Mouse (Mus musculus): Measurements from ENCODE around the gene Pdia2. TPM values are rescaled to one million over a fixed set of nuclear protein-coding genes. Genes with fewer than 3 reads are reported as not detected.
A peak's percentile ranks its signal among the peaks of the same experiment; 100 is the strongest.
"Not testable (repeated sequence)": the region's sequence is repeated elsewhere in the genome, so short reads cannot be mapped to it uniquely, and the experiment has no call there.

The Pdia2 gene
- total RNA-seq, 2 experiments from 2014 or later: 1.4 to 2.2 TPM

DNA sequence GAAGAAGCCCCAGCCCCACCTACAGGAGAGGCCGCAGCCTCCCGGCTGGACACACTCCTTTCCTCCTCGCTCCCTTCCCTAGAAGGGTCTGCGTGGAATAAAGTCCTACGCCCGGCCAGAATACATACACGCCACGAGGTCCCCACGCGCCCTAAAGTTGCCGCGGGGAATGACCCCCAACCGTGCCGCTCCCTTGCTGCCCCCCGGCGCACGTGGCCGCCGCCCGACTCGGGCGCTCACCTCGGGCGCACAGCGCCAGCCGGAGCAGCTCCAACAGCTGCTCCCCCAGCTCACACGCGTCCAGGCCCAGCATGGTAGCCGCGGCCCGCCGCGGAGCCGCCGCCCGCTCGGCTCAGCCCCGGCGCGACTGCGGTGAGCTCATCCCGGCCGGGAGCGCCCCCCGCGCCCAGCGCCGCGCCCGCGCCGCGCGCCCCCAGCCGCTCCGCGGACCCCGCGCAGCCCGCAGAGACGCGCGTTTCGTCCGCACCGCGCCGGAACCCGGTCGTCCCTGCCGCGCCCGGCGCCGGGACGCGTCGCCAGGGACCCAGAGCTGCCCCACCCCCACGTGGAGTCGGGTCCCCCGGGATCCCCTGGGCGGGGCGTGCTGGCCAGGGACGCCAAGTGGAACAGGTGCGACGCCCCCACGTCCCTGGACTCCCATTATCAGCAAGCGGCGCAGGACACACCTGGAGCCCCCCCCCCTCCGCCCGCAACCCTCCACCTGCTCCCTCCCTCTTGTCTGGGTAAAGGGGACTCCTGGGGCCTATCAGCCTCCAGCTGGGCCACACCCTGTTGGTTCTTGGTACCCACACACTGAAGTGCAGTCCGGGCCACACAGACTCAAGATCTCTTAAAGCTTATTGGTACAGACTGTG, 2.2 kb upstream of the Pdia2 start:
- DNase-seq: peak; percentile 55

GRCm38 (mm10) chr17:26192481-26193190, 6.3 kb downstream of the Pdia2 start:
- no peak for DNase-seq

DNA sequence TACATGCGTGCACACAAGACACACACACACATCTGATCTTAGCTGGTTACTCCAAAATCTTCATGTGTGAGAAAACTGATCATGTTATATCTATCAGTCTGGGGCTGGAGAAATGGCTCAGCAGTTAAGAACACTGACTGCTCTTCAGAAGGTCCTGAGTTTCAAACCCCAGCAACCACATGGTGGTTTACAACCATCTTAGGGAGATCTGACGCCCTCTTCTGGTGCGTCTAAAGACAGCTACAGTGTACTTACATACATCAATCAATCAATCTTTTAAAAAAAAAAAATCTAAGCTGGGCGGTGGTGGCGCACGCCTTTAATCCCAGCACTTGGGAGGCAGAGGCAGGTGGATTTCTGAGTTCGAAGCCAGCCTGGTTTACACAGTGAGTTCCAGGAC, 7.4 kb downstream of the Pdia2 start:
- DNase-seq: not testable (repeated sequence)

DNA sequence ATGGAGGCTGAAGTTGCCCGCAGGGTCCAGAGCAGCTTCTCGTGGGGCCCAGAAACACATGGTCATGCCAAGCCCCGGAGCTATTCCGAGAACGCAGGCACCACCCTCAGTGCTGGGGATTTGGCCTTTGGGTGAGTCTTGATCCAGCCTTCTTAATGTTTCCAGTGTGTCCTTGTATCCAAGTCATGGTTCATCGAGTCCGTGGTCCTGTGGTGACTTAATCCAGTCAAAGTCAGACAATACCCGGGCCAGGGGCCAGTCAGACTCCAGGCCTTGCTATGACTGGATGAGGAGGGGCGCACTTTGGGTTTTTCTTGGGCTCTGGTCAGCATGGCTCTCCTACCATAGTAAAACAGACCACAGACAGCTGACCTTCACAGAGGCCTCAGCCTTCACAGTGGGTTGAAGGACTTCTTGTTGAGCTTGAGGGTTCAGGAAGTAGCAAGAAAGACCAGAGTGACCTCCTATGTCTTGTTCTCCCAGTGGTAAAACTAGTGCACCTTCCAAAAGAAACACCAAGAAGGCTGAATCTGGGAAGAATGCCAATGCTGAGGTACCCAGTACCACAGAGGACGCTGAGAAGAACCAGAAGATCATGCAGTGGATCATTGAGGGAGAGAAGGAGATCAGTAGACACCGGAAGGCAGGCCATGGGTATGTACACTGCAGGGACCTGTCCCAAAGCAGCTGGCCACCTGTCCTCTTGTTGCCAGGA, 10.6 kb downstream of the Pdia2 start:
- no peak for DNase-seq

GRCm38 (mm10) chr17:26187592-26187991, 11.3 kb downstream of the Pdia2 start:
- DNase-seq: no peak

DNA sequence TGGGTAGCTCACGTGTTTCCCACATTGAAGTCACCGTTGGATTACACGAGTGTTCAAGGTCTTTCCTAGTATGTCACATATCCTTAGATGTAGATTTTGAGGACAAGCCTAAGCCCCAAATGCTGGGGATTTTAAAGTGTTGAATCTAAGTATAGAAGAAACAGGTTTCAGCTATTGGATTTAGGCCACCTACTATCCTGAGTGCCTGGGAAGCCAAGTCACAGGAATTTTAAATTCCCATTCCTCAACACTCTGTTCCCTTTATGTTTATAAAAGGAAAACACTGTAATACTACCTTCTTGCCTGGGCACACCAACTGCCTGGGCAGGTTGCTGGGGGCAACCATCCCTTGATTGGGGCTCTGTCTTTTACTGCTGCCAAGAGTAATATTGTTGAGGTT, 17.7 kb downstream of the Pdia2 start:
- DNase-seq: no peak

- DNase-seq: no peak
Measured at GRCm38 (mm10) chr17:26178611-26179010, 20.3 kb downstream of the Pdia2 start.

DNA sequence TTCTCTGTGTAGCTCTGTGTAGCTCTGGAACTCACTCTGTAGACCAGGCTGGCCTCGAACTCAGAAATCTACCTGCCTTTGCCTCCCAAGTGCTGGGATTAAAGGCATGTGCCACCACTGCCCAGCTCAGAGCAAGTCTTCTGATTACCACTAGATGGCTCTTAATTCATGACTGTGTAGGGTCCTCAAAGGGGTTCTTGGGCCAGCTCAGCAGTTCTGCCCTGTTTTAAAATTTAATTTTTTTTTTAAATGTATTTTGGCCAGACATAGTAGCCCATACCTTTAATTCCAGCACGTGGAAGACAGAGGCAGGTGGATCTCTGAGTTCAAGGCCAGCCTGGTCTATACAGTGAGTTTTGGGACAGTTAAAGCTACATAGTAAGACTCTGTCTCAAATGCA, 23.6 kb downstream of the Pdia2 start:
- DNase-seq: not testable (repeated sequence)

DNA sequence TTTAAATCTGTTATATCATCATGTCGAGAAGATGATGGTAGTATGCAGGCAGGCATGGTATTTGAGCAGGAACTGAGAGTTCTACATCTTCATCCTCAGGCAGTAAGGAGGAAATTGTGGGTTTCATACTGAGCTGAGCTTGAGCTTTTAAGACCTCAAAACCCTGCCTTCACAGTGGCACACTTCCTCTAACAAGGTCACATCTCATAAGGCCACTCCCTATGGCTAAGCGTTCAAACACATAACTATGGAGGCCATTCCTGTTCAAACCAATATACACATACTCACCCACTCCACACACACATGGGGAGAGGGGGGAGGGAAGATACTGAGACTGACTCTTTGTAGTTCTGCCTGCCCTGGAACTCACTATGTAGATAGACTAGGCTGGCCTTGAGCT, 30.8 kb downstream of the Pdia2 start:
- DNase-seq: no peak

GRCm38 (mm10) chr17:26162736-26163135, 36.2 kb downstream of the Pdia2 start:
- DNase-seq: no peak

DNA sequence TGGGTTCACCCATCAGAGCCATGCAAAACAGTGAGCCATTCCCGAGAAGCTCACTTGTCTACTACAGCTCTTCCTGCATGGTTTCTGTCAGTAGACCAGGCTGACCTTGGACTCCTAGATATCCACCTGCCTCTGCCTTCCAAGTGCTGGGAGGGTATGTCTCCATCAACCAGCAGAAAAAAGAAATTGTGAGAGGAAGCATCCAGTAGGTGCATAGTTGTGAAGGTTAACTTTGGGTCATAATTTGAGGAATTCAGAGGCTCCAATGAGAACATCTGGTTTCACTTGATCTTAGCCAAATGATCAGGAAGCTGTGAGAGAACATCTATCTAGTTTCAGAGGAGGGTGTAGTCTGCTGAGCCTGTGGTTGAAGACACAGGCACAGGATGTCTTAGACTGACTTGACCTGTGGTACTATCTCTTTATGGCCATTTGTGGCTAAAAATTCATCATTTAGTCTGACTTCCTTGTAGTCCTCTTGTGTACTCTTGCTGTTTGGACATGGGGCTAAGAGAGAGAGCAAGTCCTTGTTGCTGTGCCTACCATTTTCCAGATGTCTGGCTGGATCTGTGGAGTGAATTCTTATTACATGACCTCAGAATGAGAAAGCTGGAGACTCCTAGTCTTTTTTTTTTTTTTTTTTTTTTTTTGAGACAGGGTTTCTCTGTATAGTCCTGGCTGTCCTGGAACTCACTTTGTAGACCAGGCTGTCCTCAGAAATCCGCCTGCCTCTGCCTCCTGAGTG, 46.8 kb downstream of the Pdia2 start:
- no peak for DNase-seq

DNA sequence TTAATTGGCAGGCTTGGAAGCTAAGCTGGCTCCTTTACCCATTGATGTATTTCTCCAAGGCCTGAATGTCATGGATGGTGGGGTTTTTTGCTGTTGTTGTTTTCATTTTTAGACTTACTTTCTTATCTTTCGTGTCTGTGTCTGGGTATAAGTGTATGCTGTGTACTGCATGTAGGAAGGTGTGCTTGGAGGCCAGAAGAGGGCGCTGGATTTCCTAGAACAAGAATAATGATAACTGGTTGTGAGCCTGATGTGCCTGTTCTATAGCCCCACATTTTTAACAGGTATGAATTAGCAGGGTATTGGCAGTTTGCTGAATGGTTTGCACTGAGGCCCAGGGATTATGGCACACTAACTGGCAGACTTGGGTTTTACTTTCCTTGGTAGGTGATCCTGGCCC, 49.8 kb downstream of the Pdia2 start:
- DNase-seq: no peak

Other genes starting within 250 kb of the Pdia2 start
- gene A930017K11Rik, start 246.5 kb downstream of the Pdia2 start, total RNA-seq (2021): not detected
- 10 to 100 TPM; 15.8 to 16.2 TPM for gene Capn15, start 213.3 kb downstream of the Pdia2 start, total RNA-seq (2021)
- 10 to 100 TPM; 15.3 to 23.8 TPM for gene Rab11fip3, start 129.5 kb downstream of the Pdia2 start, total RNA-seq (2021)
- gene Decr2, start 108.8 kb downstream of the Pdia2 start, total RNA-seq (2021): 10 to 100 TPM; 50.4 to 63.7 TPM
- gene Nme4, start 103.5 kb downstream of the Pdia2 start, total RNA-seq (2021): 1 to 10 TPM; 4.5 to 6.5 TPM
- gene Tmem8, start 85.8 kb downstream of the Pdia2 start, total RNA-seq (2021): 1 to 10 TPM; 4.2 to 4.9 TPM
- gene Mrpl28, start 75.6 kb downstream of the Pdia2 start, total RNA-seq (2021): 100 to 1,000 TPM; 100 to 101 TPM
- gene Axin1, start 60.4 kb downstream of the Pdia2 start, total RNA-seq (2021): 10 to 100 TPM; 35.0 to 38.9 TPM
- gene Rgs11, start 3.9 kb upstream of the Pdia2 start, total RNA-seq (2021): 10 to 100 TPM in 1 of 2 experiments, 1 to 10 TPM in 1; 8.7 to 21.2 TPM
- gene Arhgdig, start 8.7 kb upstream of the Pdia2 start, total RNA-seq (2021): 10 to 100 TPM in 1 of 2 experiments, 1 to 10 TPM in 1; 8.6 to 15.8 TPM
- 100 to 1,000 TPM in 1 of 2 experiments, 10 to 100 TPM in 1; 91.9 to 103 TPM for gene Fam234a, start 45.2 kb upstream of the Pdia2 start, total RNA-seq (2021)
- 10 to 100 TPM; 44.7 to 62.8 TPM for gene Luc7l, start 53.8 kb upstream of the Pdia2 start, total RNA-seq (2021)
- 10 to 100 TPM; 43.6 to 44.0 TPM for gene Neurl1b, start 215.7 kb upstream of the Pdia2 start, total RNA-seq (2021)

Measured in adrenal gland, postnatal 10 days (tissue).